Mouse (Mus musculus): Measurements from ENCODE around the gene Prss23. TPM values are rescaled to one million over a fixed set of nuclear protein-coding genes. Genes with fewer than 3 reads are reported as not detected.

Prss23 gene
- polyA plus RNA-seq (2015; fragmentation: Nextera tagmentation; extraction: Ambion mirVana) = 19.5 and 22.1 TPM in 2 replicates

DNA sequence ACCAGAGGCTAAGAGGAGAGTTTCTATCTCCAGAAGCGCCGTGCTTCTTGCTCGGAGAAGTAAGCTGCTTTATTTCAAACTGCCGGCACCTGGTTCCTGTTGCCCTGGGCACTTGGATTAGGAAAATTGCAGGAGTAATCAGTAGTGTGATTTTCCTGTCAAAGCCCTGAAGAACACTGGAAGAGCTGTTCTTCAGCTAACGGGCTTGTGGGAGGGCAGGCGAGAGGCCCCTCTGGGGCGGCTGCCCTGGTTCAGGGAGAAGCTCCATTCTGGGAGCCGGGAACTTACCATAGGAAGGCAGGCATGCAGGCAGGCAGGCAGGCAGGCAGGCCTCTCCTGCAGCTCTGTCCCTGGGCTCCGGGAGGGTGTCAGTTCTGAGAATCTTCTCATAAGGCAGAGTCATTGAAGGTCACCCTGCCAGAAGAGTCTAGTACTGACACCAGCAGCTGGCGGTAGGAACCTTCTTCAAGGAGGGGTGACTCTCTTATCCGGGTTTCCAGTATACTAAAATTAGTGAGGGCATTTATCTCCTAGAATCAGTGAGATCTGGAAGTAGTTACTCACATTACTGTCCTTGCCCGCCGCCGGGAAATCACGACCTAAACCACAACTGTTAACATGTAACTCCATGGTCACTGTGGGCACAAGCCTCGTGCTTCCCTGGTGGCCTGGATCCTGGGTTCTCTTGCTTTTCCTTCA, at the start of gene Prss23:
Prss23 (minus strand) TSS at position 457 of the 699 bp plus-strand sequence.
- H3K4me3 ChIP-seq = no peak within 1 kb of the TSS
- H3K9ac ChIP-seq = no peak within 1 kb of the TSS
- WGBS = 77% methylated on average over 16 of the region's 16 CpGs
- H3K4me2 ChIP-seq = no peak within 1 kb of the TSS
- no peaks in the 10 kb centered on the region for H3K9me3 ChIP-seq
- no peak within 1 kb of the TSS for H3K27ac ChIP-seq
- peaks cover 3% of the 10 kb centered on the region; the same call in 1 of the 2 replicates for H3K27me3 ChIP-seq
- H3K36me3 ChIP-seq = no peaks in the 10 kb centered on the region
- no peaks in the 10 kb centered on the region for H3K4me1 ChIP-seq (replicated peaks)
- no peak for ATAC-seq (ENCODE audit: low FRiP score)

DNA sequence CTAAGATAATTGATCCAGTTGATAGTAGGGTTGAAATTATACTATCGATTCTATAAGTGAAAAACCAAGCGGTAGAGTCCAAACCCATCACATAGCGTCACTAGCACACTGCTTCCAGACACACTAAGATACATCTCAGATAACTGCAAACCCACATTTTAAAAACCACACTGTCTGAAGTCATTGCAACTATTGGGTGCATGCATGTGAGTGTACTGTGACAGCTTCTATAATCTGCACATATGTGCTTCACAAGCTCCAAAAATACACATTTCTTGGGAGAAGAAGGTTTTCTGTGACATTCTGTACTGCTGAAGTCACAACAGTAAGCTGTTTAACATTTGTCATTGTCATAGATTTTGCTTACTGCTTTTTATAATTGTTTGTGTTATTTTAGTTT, 49.1 kb upstream of the Prss23 start:
- 93% methylated on average over 3 of the region's 3 CpGs for WGBS
- Histone ChIP-seq H3K27ac (no peak overlapping the region), H3K36me3 (no peaks in the 10 kb centered on the region), H3K4me2 (no peak overlapping the region), H3K9me3 (no peaks in the 10 kb centered on the region), H3K4me3 (no peak overlapping the region), H3K4me1 (replicated peaks) (no peaks in the 10 kb centered on the region), H3K27me3 (no peaks in the 10 kb centered on the region), H3K9ac (no peak overlapping the region)
- no peak for ATAC-seq (ENCODE audit: low FRiP score)

DNA sequence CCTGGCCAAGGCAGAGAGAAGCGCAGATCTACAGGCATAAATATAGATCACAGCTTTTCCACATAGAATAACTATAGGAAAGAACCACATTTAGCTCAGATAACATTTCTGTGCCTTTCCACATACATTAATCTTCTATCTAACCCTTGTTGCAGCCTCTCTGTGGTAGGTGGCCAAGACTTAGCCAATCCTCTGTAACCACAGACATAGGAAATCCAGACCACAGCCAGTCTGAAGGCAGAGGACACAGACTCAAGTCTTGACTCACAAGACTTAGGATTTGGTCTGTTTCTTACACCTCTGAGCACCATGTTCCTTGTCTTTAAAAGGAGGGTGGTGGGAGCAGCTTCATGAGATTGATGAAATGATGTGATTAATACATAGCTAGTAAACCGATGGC, 37.6 kb upstream of the Prss23 start:
- H3K36me3 ChIP-seq = no peaks in the 10 kb centered on the region
- H3K4me3 ChIP-seq = no peak overlapping the region
- ATAC-seq (ENCODE audit: low FRiP score) = no peak
- no peak overlapping the region for H3K27ac ChIP-seq
- no peaks in the 10 kb centered on the region for H3K4me1 ChIP-seq (replicated peaks)
- WGBS = 93% methylated on average over 2 of the region's 2 CpGs
- no peaks in the 10 kb centered on the region for H3K27me3 ChIP-seq
- H3K9ac ChIP-seq = no peak overlapping the region
- no peak overlapping the region for H3K4me2 ChIP-seq
- H3K9me3 ChIP-seq = no peaks in the 10 kb centered on the region

DNA sequence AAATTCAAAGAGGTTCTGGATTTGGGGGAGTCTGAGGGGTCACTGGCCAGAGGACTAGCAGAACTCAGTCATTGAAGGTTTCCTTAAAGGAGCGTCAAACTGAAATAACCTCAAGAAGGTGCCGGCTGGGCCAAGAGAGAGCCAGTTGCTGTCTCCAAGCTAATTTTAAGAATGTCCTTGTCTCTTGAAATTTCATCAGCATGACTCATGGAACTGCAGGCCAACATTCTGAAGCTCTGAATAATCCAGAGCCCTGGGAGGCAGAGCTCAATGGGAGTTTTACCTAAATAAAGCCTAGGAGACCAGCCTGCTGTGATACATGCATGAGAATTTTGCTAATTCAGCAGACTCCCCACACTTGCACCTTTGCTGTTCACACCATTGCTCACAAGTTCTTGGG, 36.5 kb upstream of the Prss23 start:
- no peak overlapping the region for H3K4me3 ChIP-seq
- ATAC-seq (ENCODE audit: low FRiP score) = no peak
- 0 out of 2 replicates have a peak, but pooled peaks cover 3% of the 10 kb centered on the region for H3K27me3 ChIP-seq
- H3K4me2 ChIP-seq = no peak overlapping the region
- H3K9me3 ChIP-seq = no peaks in the 10 kb centered on the region
- no peaks in the 10 kb centered on the region for H3K36me3 ChIP-seq
- 0 out of 2 replicates have a peak, but pooled peaks cover 2% of the 10 kb centered on the region for H3K4me1 ChIP-seq (replicated peaks)
- WGBS = 95% methylated on average over 2 of the region's 2 CpGs
- no peak overlapping the region for H3K9ac ChIP-seq
- H3K27ac ChIP-seq = no peak overlapping the region

DNA sequence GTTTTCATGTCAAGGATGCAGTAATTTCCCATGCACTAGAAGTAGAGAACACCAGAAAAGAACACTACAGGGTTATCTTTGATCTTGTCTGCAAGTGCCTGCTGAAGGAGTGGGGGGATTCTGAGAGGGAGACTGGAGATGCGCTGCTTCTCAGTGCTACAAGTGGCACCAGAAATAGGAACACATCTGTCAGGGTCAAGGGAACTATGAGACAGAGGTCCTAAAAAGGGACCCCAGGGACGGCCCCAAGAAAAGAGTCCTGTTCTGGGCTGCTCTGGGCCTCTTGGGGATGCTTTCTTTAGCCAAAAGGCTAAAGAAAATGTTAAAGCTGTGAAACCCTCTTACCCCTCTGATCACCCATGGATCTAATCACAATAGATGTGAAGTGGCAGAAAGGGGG, 35.2 kb upstream of the Prss23 start:
- H3K27me3 ChIP-seq = 0 out of 2 replicates have a peak, but pooled peaks cover 3% of the 10 kb centered on the region
- 69% methylated on average over 2 of the region's 2 CpGs for WGBS
- no peaks in the 10 kb centered on the region for H3K36me3 ChIP-seq
- no peak overlapping the region for H3K4me2 ChIP-seq
- ATAC-seq (ENCODE audit: low FRiP score) = no peak
- no peak overlapping the region for H3K27ac ChIP-seq
- H3K4me3 ChIP-seq = no peak overlapping the region
- H3K4me1 ChIP-seq (replicated peaks) = 0 out of 2 replicates have a peak, but pooled peaks cover 5% of the 10 kb centered on the region
- no peaks in the 10 kb centered on the region for H3K9me3 ChIP-seq
- no peak overlapping the region for H3K9ac ChIP-seq

DNA sequence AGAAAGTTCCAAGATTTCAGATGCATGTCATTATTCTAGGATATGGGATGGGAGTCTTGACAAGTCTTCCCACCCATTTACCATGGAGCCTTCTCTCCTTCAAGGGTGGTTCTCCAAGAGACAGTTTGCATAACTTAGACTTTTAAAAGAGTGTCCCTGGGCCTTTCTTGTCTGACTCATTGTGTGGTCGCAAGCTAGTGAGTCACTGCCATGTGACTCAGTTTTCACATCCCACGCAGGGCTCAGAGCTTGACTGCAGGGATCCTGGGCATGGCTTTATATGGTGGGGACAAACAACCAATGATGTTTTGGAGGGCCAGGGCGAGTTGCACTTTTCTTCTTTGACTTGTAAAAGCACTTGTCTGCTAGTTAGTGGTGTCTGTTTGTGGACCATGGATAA, 34.0 kb upstream of the Prss23 start:
- WGBS = 65% methylated on average over 3 of the region's 3 CpGs
- Histone ChIP-seq H3K9me3 (no peaks in the 10 kb centered on the region), H3K9ac (no peak overlapping the region), H3K4me2 (no peak overlapping the region), H3K27ac (no peak overlapping the region), H3K27me3 (0 out of 2 replicates have a peak, but pooled peaks cover 3% of the 10 kb centered on the region), H3K4me3 (no peak overlapping the region), H3K4me1 (replicated peaks) (0 out of 2 replicates have a peak, but pooled peaks cover 5% of the 10 kb centered on the region), H3K36me3 (no peaks in the 10 kb centered on the region)
- no peak for ATAC-seq (ENCODE audit: low FRiP score)

DNA sequence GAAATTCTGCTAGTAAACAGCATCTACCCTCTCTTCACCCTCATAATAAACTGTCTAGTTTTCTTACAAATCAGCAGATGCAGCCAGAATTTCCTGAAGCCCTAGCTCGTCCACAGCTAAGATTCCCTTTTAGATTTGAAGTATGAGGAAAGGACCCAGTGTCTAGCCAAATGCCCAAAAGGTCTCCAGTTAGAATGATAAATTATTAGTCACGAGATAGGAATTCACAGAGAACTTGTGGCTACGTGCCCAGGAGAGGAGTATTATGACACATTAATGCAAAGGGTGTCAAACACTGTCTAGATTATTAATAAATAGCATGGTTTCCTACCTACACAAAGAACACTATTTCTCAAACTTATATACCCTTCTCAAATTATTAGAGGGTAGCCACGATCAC, 32.6 kb upstream of the Prss23 start:
- Histone ChIP-seq H3K36me3 (no peaks in the 10 kb centered on the region), H3K4me3 (no peak overlapping the region), H3K4me2 (no peak overlapping the region), H3K27me3 (0 out of 2 replicates have a peak, but pooled peaks cover 3% of the 10 kb centered on the region), H3K9ac (no peak overlapping the region), H3K9me3 (no peaks in the 10 kb centered on the region), H3K27ac (no peak overlapping the region), H3K4me1 (replicated peaks) (0 out of 2 replicates have a peak, but pooled peaks cover 5% of the 10 kb centered on the region)
- WGBS = 76% methylated on average over 4 of the region's 4 CpGs
- no peak for ATAC-seq (ENCODE audit: low FRiP score)

DNA sequence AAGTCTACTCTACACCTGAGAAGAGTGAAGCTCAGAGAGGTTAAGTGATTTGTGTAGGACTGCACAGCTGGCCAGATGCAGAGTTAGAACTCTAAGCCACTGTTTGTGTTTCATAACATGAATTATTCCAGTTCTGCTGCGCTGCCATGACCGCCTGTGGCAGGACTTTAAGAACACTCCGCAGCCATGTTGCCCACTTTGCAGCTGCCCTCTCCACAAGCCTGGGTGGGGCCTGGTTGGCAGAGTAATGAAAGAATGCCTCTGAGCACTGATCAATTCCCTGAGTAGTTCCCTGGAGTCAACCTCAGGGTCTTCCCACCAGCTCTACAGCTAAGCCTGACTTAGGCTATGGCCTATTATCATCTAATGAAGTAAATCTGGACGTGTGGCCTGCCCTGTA, 32.1 kb upstream of the Prss23 start:
- H3K4me3 ChIP-seq = no peak overlapping the region
- WGBS = 82% methylated on average over 4 of the region's 4 CpGs
- no peak for ATAC-seq (ENCODE audit: low FRiP score)
- 0 out of 2 replicates have a peak, but pooled peaks cover 3% of the 10 kb centered on the region for H3K27me3 ChIP-seq
- H3K9me3 ChIP-seq = no peaks in the 10 kb centered on the region
- no peak overlapping the region for H3K27ac ChIP-seq
- H3K4me1 ChIP-seq (replicated peaks) = 0 out of 2 replicates have a peak, but pooled peaks cover 5% of the 10 kb centered on the region
- no peak overlapping the region for H3K9ac ChIP-seq
- no peak overlapping the region for H3K4me2 ChIP-seq
- H3K36me3 ChIP-seq = no peaks in the 10 kb centered on the region

DNA sequence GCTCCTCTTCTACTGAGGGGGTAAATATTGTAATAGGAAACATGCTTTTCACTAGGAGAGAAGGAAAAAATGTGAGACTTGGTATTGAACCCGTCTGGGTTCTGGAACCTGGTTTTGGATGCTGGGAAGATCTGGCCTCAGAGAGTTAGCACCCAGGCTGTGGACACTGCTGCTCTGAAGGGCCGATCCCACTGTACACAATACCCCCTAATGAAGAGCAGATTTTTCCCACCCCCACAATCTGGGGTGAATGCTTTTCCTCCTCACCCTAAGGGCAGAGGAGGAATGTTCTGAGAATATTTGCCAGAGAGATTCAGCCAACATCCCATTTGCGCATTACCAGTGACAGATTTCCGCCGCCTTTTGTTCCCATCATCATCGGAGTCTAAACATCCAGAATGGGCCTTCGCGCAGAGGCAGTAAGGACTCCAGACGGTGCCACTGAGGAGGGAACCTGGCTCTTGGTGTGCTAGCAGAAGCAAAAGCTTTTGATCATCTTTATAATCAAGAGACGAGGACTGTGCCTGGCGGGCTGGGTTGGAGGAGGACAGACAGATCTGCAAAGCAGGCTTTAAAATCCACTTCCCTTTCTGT, 31.6 kb upstream of the Prss23 start:
- no peak overlapping the region for H3K4me3 ChIP-seq
- 74% methylated on average over 11 of the region's 11 CpGs for WGBS
- H3K4me2 ChIP-seq = no peak overlapping the region
- H3K27me3 ChIP-seq = 0 out of 2 replicates have a peak, but pooled peaks cover 3% of the 10 kb centered on the region
- no peak for ATAC-seq (ENCODE audit: low FRiP score)
- 0 out of 2 replicates have a peak, but pooled peaks cover 5% of the 10 kb centered on the region for H3K4me1 ChIP-seq (replicated peaks)
- H3K9me3 ChIP-seq = no peaks in the 10 kb centered on the region
- H3K9ac ChIP-seq = no peak overlapping the region
- H3K36me3 ChIP-seq = no peaks in the 10 kb centered on the region
- H3K27ac ChIP-seq = no peak overlapping the region

DNA sequence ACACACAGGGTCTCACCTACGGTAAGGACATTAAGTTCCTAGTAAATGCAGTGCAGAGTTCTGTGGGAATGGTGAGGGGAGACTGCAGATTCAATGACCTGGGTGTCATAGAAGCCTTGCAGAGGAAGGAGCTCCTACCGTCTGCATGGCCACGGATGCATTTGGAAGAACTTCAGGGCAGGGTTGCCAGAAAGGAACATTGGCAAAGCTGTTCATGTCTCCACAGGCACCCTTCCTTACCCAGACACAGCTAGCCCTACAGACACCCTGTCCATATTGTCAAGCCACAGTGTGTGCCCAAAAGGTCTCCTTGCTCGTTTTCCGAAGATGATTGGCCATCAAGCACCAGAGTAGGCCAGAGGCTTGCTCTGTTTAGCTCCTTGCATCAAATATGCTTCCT, 30.1 kb upstream of the Prss23 start:
- H3K4me1 ChIP-seq (replicated peaks) = 0 out of 2 replicates have a peak, but pooled peaks cover 5% of the 10 kb centered on the region
- H3K27ac ChIP-seq = no peak overlapping the region
- H3K4me3 ChIP-seq = no peak overlapping the region
- 86% methylated on average over 5 of the region's 5 CpGs for WGBS
- no peaks in the 10 kb centered on the region for H3K9me3 ChIP-seq
- no peak for ATAC-seq (ENCODE audit: low FRiP score)
- no peaks in the 10 kb centered on the region for H3K36me3 ChIP-seq
- H3K9ac ChIP-seq = no peak overlapping the region
- H3K27me3 ChIP-seq = 0 out of 2 replicates have a peak, but pooled peaks cover 3% of the 10 kb centered on the region
- H3K4me2 ChIP-seq = no peak overlapping the region

DNA sequence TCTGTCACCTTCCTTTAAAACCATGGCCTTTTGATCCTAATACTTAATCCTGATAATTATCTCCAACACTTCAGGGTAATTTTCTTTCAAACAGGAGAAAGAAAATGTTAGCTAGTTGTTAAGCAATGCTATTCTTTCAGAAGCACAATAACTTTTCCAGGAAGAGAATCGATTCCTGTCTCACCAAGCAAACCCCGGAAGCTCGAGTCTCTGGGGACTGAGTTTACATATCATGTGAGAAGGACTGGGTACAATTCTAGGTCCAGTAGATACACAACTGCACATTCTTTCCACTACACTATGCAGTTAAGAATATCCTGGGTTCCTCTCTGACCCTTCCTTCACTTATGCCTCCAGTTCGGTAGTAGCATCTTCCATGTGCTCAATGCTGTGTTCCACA, 29.7 kb upstream of the Prss23 start:
- no peak for ATAC-seq (ENCODE audit: low FRiP score)
- H3K36me3 ChIP-seq = no peaks in the 10 kb centered on the region
- no peak overlapping the region for H3K4me2 ChIP-seq
- H3K4me1 ChIP-seq (replicated peaks) = 0 out of 2 replicates have a peak, but pooled peaks cover 5% of the 10 kb centered on the region
- WGBS = 73% methylated on average over 4 of the region's 4 CpGs
- no peak overlapping the region for H3K9ac ChIP-seq
- 0 out of 2 replicates have a peak, but pooled peaks cover 3% of the 10 kb centered on the region for H3K27me3 ChIP-seq
- no peak overlapping the region for H3K4me3 ChIP-seq
- no peak overlapping the region for H3K27ac ChIP-seq
- H3K9me3 ChIP-seq = no peaks in the 10 kb centered on the region

DNA sequence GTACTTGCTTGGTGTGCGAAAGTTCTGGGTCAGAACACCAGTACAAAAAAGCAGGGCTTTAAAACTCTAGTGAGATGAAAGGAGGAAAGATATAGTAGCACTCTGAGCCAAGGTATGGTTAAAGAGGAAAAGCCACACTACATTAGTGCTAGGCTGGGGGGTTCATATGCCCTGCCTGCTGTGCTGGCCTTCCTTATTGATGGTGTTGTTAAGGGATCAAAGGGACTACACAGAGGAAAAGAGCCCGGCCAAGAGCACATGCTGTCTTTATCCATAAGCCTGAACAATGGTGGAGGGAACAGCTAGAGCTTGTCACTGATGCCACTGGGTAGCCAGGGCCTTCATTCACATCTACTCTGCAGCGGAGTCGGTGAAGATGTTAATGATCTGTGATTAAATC, 28.2 kb upstream of the Prss23 start:
- H3K4me2 ChIP-seq = no peak overlapping the region
- no peak overlapping the region for H3K4me3 ChIP-seq
- 0 out of 2 replicates have a peak, but pooled peaks cover 5% of the 10 kb centered on the region for H3K4me1 ChIP-seq (replicated peaks)
- H3K9me3 ChIP-seq = no peaks in the 10 kb centered on the region
- H3K27ac ChIP-seq = no peak overlapping the region
- 0 out of 2 replicates have a peak, but pooled peaks cover 3% of the 10 kb centered on the region for H3K27me3 ChIP-seq
- no peaks in the 10 kb centered on the region for H3K36me3 ChIP-seq
- 36% methylated on average over 4 of the region's 4 CpGs for WGBS
- no peak overlapping the region for H3K9ac ChIP-seq
- ATAC-seq (ENCODE audit: low FRiP score) = no peak

Data from hindbrain, embryonic 13.5 days (tissue).